Mouse (Mus musculus): Measurements from ENCODE around the gene Man1a.

DNA sequence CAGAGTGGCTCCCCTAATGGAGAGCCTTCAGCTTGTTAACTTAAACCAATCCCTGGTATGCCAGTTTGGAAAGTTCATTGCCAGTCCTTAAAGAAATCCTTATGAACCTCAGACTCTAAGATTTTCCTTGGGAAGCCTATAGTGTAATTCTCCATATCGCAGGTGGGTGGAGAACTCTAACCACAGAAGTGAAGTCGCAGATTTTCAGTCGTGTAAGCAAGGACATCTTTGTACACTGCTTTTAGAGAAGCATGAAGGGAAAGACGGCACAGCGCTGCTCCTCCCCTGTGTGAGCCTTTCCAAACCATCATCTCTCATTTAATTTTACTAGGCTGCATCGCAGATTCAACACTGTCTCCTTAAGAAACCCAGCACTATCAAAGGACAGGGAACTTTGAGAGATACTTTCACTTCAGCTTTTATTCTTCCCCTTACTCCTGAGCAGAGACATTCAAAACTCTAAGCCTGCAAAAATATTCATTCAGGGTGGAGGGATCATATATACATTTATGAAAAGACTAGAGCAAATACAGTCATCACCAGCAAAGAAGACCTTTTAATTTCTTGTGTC lies 16.6 kb downstream of the Man1a start:
- no peak for TF ChIP-seq CTCF (IDR thresholded peaks at IDR 0.05; ENCODE audit: extremely low read depth, insufficient read depth, insufficient read length, insufficient replicate concordance)
- no peak for TF ChIP-seq POLR2A (IDR thresholded peaks at IDR 0.05; ENCODE audit: low read depth, low read length)

Measured in spleen, adult 2 months (tissue).